Mouse (Mus musculus): ENCODE results near the gene Zfp991.
"Not testable (repeated sequence)": the region's sequence is repeated elsewhere in the genome, so short reads cannot be mapped to it uniquely, and the experiment has no call there.

- not testable (repeated sequence) for TF ChIP-seq CTCF (IDR thresholded peaks at IDR 0.05; ENCODE audit: low read depth, low read length); POLR2A (IDR thresholded peaks at IDR 0.05; ENCODE audit: borderline replicate concordance, low read depth, low read length)
Observed at GRCm38 (mm10) chr4:147176279-147176880, 44.5 kb downstream of the Zfp991 start.

Data from bone marrow macrophage, adult 2 months (primary cell).